Mouse (Mus musculus) liver, embryonic 14.5 days (tissue): Measurements from ENCODE around the gene Zfp763. TPM values are rescaled to one million over a fixed set of nuclear protein-coding genes. Genes with fewer than 3 reads are reported as not detected.
A peak's percentile ranks its signal among the peaks of the same experiment; 100 is the strongest.
"Not testable (repeated sequence)": the region's sequence is repeated elsewhere in the genome, so short reads cannot be mapped to it uniquely, and the experiment has no call there.

Experiments
- ATAC-seq: fragments of 200-750 bp; cut with Nextera tagmentation; 2 replicates; pipeline ENCODE4 v1.8.0; 2017; ENCODE audit warnings: moderate number of reproducible peaks, mild to moderate bottlenecking, moderate library complexity; ENCODE audit not compliant: insufficient read depth
- DNase-seq, 3 experiments: peaks; one replicate each; pipeline ENCODE4 v3.0.0-alpha.2; 2012 to 2013; ENCODE audit warnings: low read depth in 3 of 3, low spot score in 3 of 3
- H3K27ac ChIP-seq: fragments of 300-500 bp; sonication (generic); 2 replicates; pipeline ENCODE4 v1.5.1; 2014; ENCODE audit warnings: moderate library complexity, mild to moderate bottlenecking, control low read depth, inconsistent platforms
- H3K27me3 ChIP-seq: fragments of 300-500 bp; sonication (generic); 2 replicates; pipeline ENCODE4 v1.6.1; 2014; ENCODE audit warnings: mild to moderate bottlenecking, low read length, moderate library complexity; ENCODE audit not compliant: control insufficient read depth, insufficient read depth
- H3K36me3 ChIP-seq: fragments of 300-500 bp; sonication (generic); replicated peaks from 2 replicates; pipeline ENCODE4 v1.6.1; 2014; ENCODE audit warnings: low read depth; ENCODE audit not compliant: control insufficient read depth, insufficient read depth
- H3K4me1 ChIP-seq, 2 experiments: fragments of 200-500 bp in 1 of 2; fragments of 300-500 bp in 1 of 2; sonication (generic) in 1 of 2; replicated peaks; 2 replicates each; pipeline ENCODE4 v1.6.1; 2012 to 2014; ENCODE audit warnings: antibody characterized with exemption in 1 of 2, inconsistent platforms in 1 of 2, low read length in 1 of 2; ENCODE audit not compliant: control insufficient read depth in 2 of 2, insufficient read depth in 2 of 2
- H3K4me2 ChIP-seq: fragments of 300-500 bp; sonication (generic); 2 replicates; pipeline ENCODE4 v1.6.1; 2014; ENCODE audit warnings: low read depth, mild to moderate bottlenecking, control low read depth, moderate library complexity
- H3K4me3 ChIP-seq, 2 experiments: fragments of 200-500 bp in 1 of 2; fragments of 300-500 bp in 1 of 2; sonication (generic) in 1 of 2; 2 replicates each; pipeline ENCODE4 v1.5.1; 2012 to 2014; ENCODE audit warnings: low read depth in 2 of 2, low read length in 2 of 2, mild to moderate bottlenecking in 2 of 2, control low read depth in 1 of 2, inconsistent platforms in 1 of 2, moderate library complexity in 1 of 2; ENCODE audit not compliant: insufficient read depth in 1 of 2
- H3K9ac ChIP-seq: fragments of 300-500 bp; sonication (generic); replicated peaks from 2 replicates; pipeline ENCODE4 v1.6.1; 2014; ENCODE audit warnings: mild to moderate bottlenecking, control low read depth, moderate library complexity
- H3K9me3 ChIP-seq: fragments of 300-500 bp; sonication (generic); 2 replicates; pipeline ENCODE4 v1.6.1; 2016; ENCODE audit warnings: low read length, mixed read lengths; ENCODE audit not compliant: control insufficient read depth
- CTCF ChIP-seq: IDR thresholded peaks from 2 replicates; pipeline ENCODE4 v1.5.1; 2016; ENCODE audit warnings: antibody characterized with exemption, low read depth, control low read depth
- EP300 ChIP-seq: IDR thresholded peaks from 2 replicates; pipeline ENCODE4 v1.6.1; 2016; ENCODE audit warnings: antibody characterized with exemption, low read depth
- WGBS: fragments of 180-500 bp; shearing (Covaris S2); extraction: QIAGEN DNeasy Blood & Tissue Kit; methylation state at CpG from one replicate; pipeline ENCODE4 v1.1.7; 2014; ENCODE audit not compliant: insufficient replicate concordance; 5-methylcytosine and 5-hydroxymethylcytosine counted together
- polyA plus RNA-seq, 2 experiments: library from polyadenylated mRNA; depleted of rRNA in 1 of 2; stranded (reverse) in 1 of 2; unstranded in 1 of 2; fragments of >200 nt; fragmentation: Nextera tagmentation in 1 of 2; extraction: Ambion mirVana in 1 of 2; gene quantifications; 2 replicates each; pipeline versions ENCODE4 v1.2.1 to v1.2.3; 2012 to 2014

Gene Zfp763
- polyA plus RNA-seq (2012; rRNA removed) = 0.61 and 1.1 TPM in 2 replicates
- polyA plus RNA-seq (2014; fragmentation: Nextera tagmentation; extraction: Ambion mirVana) = 1.8 and 2.0 TPM in 2 replicates

DNA sequence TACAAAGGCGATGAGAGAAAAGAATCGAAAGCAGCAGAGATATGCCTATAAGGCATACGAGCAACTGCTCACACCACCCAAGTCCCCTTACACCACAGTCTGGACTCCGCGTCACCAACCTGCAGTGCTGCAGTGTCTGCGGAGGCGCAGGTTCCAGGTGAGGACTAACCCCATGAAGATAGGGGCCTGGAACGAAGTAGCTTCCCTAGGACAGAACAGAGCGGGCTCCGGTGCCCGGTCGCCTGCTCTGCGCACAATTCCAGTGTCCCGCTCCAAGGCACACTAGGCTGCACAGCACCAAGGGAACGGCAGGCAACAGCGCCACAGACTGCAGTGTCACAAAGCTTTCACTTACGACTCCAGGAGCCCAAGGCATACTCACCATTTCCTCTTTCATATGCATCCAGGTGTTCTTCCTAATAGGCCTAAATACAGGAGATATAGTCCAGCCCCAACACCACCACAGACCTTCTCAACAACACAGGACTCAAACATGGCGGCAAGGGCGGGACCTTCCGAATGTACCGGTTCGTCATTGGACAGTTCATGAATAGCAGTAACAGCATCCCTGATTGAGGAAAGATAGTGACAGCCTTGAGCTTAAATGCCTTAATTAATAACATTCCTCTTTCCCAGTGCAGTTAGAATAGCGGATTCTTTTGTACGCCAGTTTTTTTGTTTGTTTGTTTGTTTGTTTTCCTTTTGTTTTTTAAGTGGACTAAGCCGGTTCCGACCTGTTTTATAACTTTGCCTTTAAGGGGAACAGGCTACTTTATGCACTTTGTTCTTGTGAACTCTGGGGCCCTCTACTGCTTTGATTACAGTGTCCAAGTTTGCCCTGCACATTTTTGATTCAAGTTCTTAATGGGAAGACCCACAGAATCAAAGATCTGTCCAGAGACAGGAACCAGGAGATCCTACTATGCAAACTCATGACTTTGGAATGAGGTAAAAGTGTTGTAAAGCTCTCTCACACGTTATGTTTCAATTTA is at the start of gene Zfp763:
Gene Zfp763 (minus strand): TSS at position 503 of the 992 bp plus-strand sequence.
- Histone ChIP-seq H3K4me3 (peak within 1 kb of the TSS; percentile 69 to 99), H3K9me3 (no peaks in the 10 kb centered on the region), H3K27ac (peak within 1 kb of the TSS; percentile 41; the same call in 1 of the 2 replicates), H3K36me3 (no peaks in the 10 kb centered on the region), H3K27me3 (no peaks in the 10 kb centered on the region), H3K4me1 (peaks cover 2 to 3% of the 10 kb centered on the region in 2 experiments; a peak in 2 of 4 replicates), H3K9ac (peak within 1 kb of the TSS; percentile 62), H3K4me2 (peak within 1 kb of the TSS; percentile 76)
- TF ChIP-seq EP300 = no peak
- TF ChIP-seq CTCF = no peak
- DNase-seq = peak; percentile 67 to 78 (median 76)
- 3% methylated on average over 27 of the region's 27 CpGs for WGBS
- ATAC-seq = peak; percentile 96

DNA sequence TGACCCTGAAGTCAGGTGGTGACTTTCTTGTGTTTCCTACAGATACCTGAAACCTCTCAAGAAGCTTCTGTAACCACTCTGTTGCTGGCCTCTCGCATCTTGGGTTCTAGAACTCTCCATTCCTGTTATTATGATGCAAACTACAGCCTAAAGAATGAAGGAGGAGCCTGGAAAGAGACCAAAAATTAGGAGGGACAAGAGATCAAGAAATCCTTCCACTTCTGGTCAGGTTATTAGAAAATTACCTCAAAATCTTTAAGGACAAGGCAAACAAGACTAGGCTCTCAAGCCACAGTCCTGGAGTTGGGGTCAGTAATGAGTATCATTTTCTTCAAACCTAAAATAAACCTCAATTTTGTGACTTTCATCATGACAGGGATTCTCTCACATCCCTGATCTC is 34.8 kb upstream of the Zfp763 start, which contains the start of gene 4921501E09Rik:
Gene 4921501E09Rik (minus strand): TSS at position 101 of the 400 bp plus-strand sequence.
- no peak within 1 kb of the TSS for H3K4me2 ChIP-seq
- DNase-seq (no peak), ATAC-seq (no peak)
- TF ChIP-seq EP300 = no peak
- no peak for TF ChIP-seq CTCF
- H3K4me1 ChIP-seq = no peaks in the 10 kb centered on the region
- no peak within 1 kb of the TSS for H3K9ac ChIP-seq
- H3K9me3 ChIP-seq = no peaks in the 10 kb centered on the region
- H3K4me3 ChIP-seq = no peak within 1 kb of the TSS
- H3K27ac ChIP-seq = no peak within 1 kb of the TSS
- no peaks in the 10 kb centered on the region for H3K27me3 ChIP-seq
- WGBS = 11% methylated on average over 1 of the region's 1 CpGs
- no peaks in the 10 kb centered on the region for H3K36me3 ChIP-seq

DNA sequence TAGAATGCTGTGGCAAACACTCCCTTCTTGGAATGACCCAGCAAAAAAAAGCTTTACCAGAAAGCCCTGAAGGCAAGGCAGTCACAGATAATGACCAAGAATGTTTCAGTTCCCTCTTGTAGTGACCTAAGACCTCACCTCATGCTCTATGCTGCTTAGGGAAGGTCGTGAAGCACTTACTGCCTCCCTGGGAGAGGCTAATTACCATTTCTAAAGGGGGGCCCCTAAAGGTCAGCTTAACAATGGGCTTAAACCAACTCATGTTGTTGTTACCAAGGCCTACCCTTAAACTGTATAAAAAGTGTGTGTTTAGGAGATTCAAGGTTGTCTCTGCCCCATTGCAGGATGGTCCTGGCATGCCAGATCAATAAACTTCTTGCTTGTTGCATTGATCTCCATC is 29.8 kb upstream of the Zfp763 start:
- no peak overlapping the region for H3K4me3 ChIP-seq
- no peaks in the 10 kb centered on the region for H3K36me3 ChIP-seq
- no peak for DNase-seq
- H3K9me3 ChIP-seq = no peaks in the 10 kb centered on the region
- H3K27ac ChIP-seq = no peak overlapping the region
- no peaks in the 10 kb centered on the region for H3K27me3 ChIP-seq
- no peak overlapping the region for H3K4me2 ChIP-seq
- TF ChIP-seq EP300 = no peak
- TF ChIP-seq CTCF = no peak
- no peak overlapping the region for H3K9ac ChIP-seq
- no peaks in the 10 kb centered on the region for H3K4me1 ChIP-seq
- WGBS = 4% methylated on average over 1 of the region's 1 CpGs
- no peak for ATAC-seq

DNA sequence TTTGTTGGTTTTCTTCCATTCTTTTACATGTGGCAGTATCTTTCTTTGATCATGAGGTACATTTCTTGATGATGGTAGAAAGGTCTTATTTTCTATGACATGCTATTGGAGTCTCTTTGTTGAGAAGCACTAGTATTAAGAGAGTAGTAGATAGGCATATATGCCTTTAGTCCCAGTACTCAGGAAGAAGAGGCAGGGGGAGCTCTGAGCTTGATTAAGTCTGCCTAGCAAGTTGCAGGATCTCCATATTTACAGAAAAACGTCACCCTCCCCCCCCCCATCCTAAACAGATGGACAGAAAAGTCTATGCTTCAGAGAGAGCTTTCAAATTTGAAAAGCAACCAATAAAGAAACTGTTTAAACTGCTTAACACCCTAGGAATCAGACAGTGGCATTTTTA is 25.6 kb upstream of the Zfp763 start:
- Histone ChIP-seq H3K4me2 (no peak overlapping the region), H3K9me3 (no peaks in the 10 kb centered on the region), H3K9ac (no peak overlapping the region), H3K27me3 (no peaks in the 10 kb centered on the region), H3K36me3 (no peaks in the 10 kb centered on the region), H3K4me3 (no peak overlapping the region), H3K27ac (no peak overlapping the region), H3K4me1 (no peaks in the 10 kb centered on the region)
- 3% methylated on average over 1 of the region's 1 CpGs for WGBS
- no peak for DNase-seq
- ATAC-seq = no peak
- TF ChIP-seq EP300 (no peak), CTCF (no peak)

DNA sequence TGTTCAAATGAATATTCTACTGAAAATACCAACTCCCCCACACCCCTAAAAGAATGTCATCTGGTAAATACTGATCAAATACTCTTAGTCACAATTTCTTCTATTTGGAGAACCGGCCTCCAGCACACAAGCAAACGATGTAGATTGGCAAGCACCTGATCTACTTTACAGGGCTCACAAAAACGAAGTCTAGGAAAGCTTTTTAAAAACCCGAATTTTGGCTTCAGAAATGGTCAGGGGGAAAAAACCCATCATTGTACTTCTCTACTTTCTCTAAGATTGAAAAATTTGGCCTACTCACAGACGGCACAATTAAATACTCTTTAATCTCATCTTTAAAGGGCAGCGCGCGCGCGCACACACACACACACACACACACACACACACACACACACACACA is 826 bp downstream of the Zfp763 start:
- TF ChIP-seq EP300 = no peak
- TF ChIP-seq CTCF = no peak
- Histone ChIP-seq H3K9ac (peak overlapping the region; percentile 62), H3K27ac (no peak overlapping the region), H3K27me3 (no peaks in the 10 kb centered on the region), H3K4me2 (peak overlapping the region; percentile 76), H3K9me3 (no peaks in the 10 kb centered on the region), H3K4me1 (peaks cover 2 to 3% of the 10 kb centered on the region in 2 experiments; a peak in 2 of 4 replicates), H3K36me3 (no peaks in the 10 kb centered on the region), H3K4me3 (peak overlapping the region; percentile 69 to 99)
- peak in 1 of 3 experiments; percentile 6 for DNase-seq
- 4% methylated on average over 10 of the region's 10 CpGs for WGBS
- ATAC-seq = no peak

GRCm38 (mm10) chr17:33020434-33020833 is 12.8 kb downstream of the Zfp763 start:
- not testable (repeated sequence) for DNase-seq, H3K4me1 ChIP-seq, H3K4me3 ChIP-seq, H3K27me3 ChIP-seq, H3K9ac ChIP-seq, H3K27ac ChIP-seq, H3K4me2 ChIP-seq, ATAC-seq
- peaks cover 19% of the 10 kb centered on the region for H3K9me3 ChIP-seq
- peaks cover 18% of the 10 kb centered on the region for H3K36me3 ChIP-seq
